Mouse (Mus musculus): ENCODE measurements around the gene Polk. TPM values are rescaled to one million over a fixed set of nuclear protein-coding genes. Genes with fewer than 3 reads are reported as not detected.

Polk gene
- polyA plus RNA-seq, 1 experiment from 2014 or later = 12.0 TPM

- Histone ChIP-seq H3K9ac (ENCODE audit: low read length) (no peak overlapping the region), H3K36me3 (ENCODE audit: control insufficient read depth, insufficient read depth, low read length) (peaks cover 7% of the 10 kb centered on the region; the same call in 1 of the 2 replicates), H3K4me2 (ENCODE audit: low read depth, low read length) (no peak overlapping the region), H3K9me3 (replicated peaks; ENCODE audit: control insufficient read depth, low read length) (no peaks in the 10 kb centered on the region), H3K27me3 (ENCODE audit: control insufficient read depth, insufficient read depth, low read length) (no peaks in the 10 kb centered on the region), H3K4me3 (replicated peaks; ENCODE audit: low read length) (no peak overlapping the region), H3K4me1 (ENCODE audit: control insufficient read depth, insufficient read depth, low read length) (no peaks in the 10 kb centered on the region), H3K27ac (ENCODE audit: low read length) (no peak overlapping the region)
- 83% methylated on average over 2 of the region's 2 CpGs for WGBS
- no peak for ATAC-seq (ENCODE audit: insufficient read depth, low FRiP score)
Observed at GRCm38 (mm10) chr13:96499891-96500290, 42.5 kb downstream of the Polk start.

- no peak overlapping the region for H3K4me2 ChIP-seq (ENCODE audit: low read depth, low read length)
- 81% methylated on average over 8 of the region's 8 CpGs for WGBS
- H3K9ac ChIP-seq (ENCODE audit: low read length) = no peak overlapping the region
- H3K9me3 ChIP-seq (replicated peaks; ENCODE audit: control insufficient read depth, low read length) = no peaks in the 10 kb centered on the region
- H3K4me1 ChIP-seq (ENCODE audit: control insufficient read depth, insufficient read depth, low read length) = no peaks in the 10 kb centered on the region
- no peaks in the 10 kb centered on the region for H3K27me3 ChIP-seq (ENCODE audit: control insufficient read depth, insufficient read depth, low read length)
- ATAC-seq (ENCODE audit: insufficient read depth, low FRiP score) = no peak
- H3K36me3 ChIP-seq (ENCODE audit: control insufficient read depth, insufficient read depth, low read length) = 0 out of 2 replicates have a peak, but pooled peaks cover 4% of the 10 kb centered on the region
- no peak overlapping the region for H3K27ac ChIP-seq (ENCODE audit: low read length)
- no peak overlapping the region for H3K4me3 ChIP-seq (replicated peaks; ENCODE audit: low read length)
Observed at GRCm38 (mm10) chr13:96496630-96497029, 45.7 kb downstream of the Polk start.

DNA sequence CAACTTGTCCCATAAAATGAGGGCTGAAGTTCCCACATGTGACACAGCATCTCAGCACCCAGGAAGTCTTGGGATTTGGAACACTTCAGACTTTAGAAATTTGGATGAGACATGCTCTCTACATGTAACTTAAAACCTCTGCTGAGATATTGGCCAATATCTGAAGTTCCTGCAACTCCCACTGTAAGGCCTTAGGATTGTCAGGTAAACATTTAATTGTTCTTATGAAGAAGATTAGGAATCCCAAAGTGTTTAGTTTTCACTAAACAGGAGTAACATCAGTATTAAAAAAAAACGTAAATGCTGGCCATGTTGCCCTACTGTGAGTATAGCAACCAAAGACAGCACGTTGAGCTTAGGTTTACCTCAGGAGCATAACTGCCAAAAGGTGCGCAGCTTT is 51.9 kb downstream of the Polk start, which contains the start of gene Gm17622:
Gm17622 (plus strand) TSS at position 301 of the 400 bp plus-strand sequence.
- 90% methylated on average over 3 of the region's 3 CpGs for WGBS
- no peak within 1 kb of the TSS for H3K9ac ChIP-seq (ENCODE audit: low read length)
- ATAC-seq (ENCODE audit: insufficient read depth, low FRiP score) = no peak
- no peak within 1 kb of the TSS for H3K27ac ChIP-seq (ENCODE audit: low read length)
- no peak within 1 kb of the TSS for H3K4me3 ChIP-seq (replicated peaks; ENCODE audit: low read length)
- no peaks in the 10 kb centered on the region; the same call in 1 of the 2 replicates for H3K9me3 ChIP-seq (replicated peaks; ENCODE audit: control insufficient read depth, low read length)
- H3K36me3 ChIP-seq (ENCODE audit: control insufficient read depth, insufficient read depth, low read length) = peaks cover 14% of the 10 kb centered on the region
- H3K27me3 ChIP-seq (ENCODE audit: control insufficient read depth, insufficient read depth, low read length) = no peaks in the 10 kb centered on the region
- no peak within 1 kb of the TSS for H3K4me2 ChIP-seq (ENCODE audit: low read depth, low read length)
- H3K4me1 ChIP-seq (ENCODE audit: control insufficient read depth, insufficient read depth, low read length) = no peaks in the 10 kb centered on the region

GRCm38 (mm10) chr13:96487968-96488367 is 54.4 kb downstream of the Polk start:
- H3K4me2 ChIP-seq (ENCODE audit: low read depth, low read length) = no peak overlapping the region
- H3K27me3 ChIP-seq (ENCODE audit: control insufficient read depth, insufficient read depth, low read length) = no peaks in the 10 kb centered on the region
- no peak overlapping the region for H3K27ac ChIP-seq (ENCODE audit: low read length)
- H3K4me1 ChIP-seq (ENCODE audit: control insufficient read depth, insufficient read depth, low read length) = no peaks in the 10 kb centered on the region
- H3K9ac ChIP-seq (ENCODE audit: low read length) = no peak overlapping the region
- 93% methylated on average over 6 of the region's 6 CpGs for WGBS
- no peak for ATAC-seq (ENCODE audit: insufficient read depth, low FRiP score)
- no peak overlapping the region for H3K4me3 ChIP-seq (replicated peaks; ENCODE audit: low read length)
- H3K36me3 ChIP-seq (ENCODE audit: control insufficient read depth, insufficient read depth, low read length) = peaks cover 17% of the 10 kb centered on the region
- H3K9me3 ChIP-seq (replicated peaks; ENCODE audit: control insufficient read depth, low read length) = no peaks in the 10 kb centered on the region; the same call in 1 of the 2 replicates

DNA sequence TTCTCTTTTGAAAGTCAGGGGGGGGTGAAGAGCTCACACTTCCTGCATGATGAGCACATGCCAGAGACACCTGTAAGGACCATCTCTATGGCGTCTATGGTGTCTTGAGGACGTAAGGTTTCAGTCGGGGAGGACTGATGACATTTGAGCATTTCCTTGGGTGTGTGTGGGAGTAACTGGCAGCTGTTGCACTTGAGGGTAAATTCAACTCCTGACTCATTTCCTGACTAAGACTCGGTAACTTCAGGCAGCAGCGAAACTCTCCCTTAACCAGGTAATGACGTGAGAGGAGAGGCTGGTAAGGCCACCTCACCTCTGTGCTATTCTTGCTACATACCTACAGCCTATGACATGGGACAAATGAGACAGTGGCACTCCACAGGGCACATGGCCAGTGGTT is 55.1 kb downstream of the Polk start:
- Histone ChIP-seq H3K4me2 (ENCODE audit: low read depth, low read length) (no peak overlapping the region), H3K9ac (ENCODE audit: low read length) (no peak overlapping the region), H3K36me3 (ENCODE audit: control insufficient read depth, insufficient read depth, low read length) (peaks cover 17% of the 10 kb centered on the region), H3K27ac (ENCODE audit: low read length) (no peak overlapping the region), H3K9me3 (replicated peaks; ENCODE audit: control insufficient read depth, low read length) (no peaks in the 10 kb centered on the region; the same call in 1 of the 2 replicates), H3K27me3 (ENCODE audit: control insufficient read depth, insufficient read depth, low read length) (no peaks in the 10 kb centered on the region), H3K4me3 (replicated peaks; ENCODE audit: low read length) (no peak overlapping the region), H3K4me1 (ENCODE audit: control insufficient read depth, insufficient read depth, low read length) (no peaks in the 10 kb centered on the region)
- ATAC-seq (ENCODE audit: insufficient read depth, low FRiP score) = no peak
- WGBS = 86% methylated on average over 6 of the region's 6 CpGs

- no peaks in the 10 kb centered on the region for H3K27me3 ChIP-seq (ENCODE audit: control insufficient read depth, insufficient read depth, low read length)
- 96% methylated on average over 1 of the region's 1 CpGs for WGBS
- H3K4me3 ChIP-seq (replicated peaks; ENCODE audit: low read length) = no peak overlapping the region
Observed at GRCm38 (mm10) chr13:96478991-96479390, 63.4 kb downstream of the Polk start.

GRCm38 (mm10) chr13:96477226-96477625 is 65.2 kb downstream of the Polk start:
- Histone ChIP-seq H3K36me3 (ENCODE audit: control insufficient read depth, insufficient read depth, low read length) (no peaks in the 10 kb centered on the region), H3K4me2 (ENCODE audit: low read depth, low read length) (no peak overlapping the region), H3K27me3 (ENCODE audit: control insufficient read depth, insufficient read depth, low read length) (no peaks in the 10 kb centered on the region), H3K4me3 (replicated peaks; ENCODE audit: low read length) (no peak overlapping the region), H3K4me1 (ENCODE audit: control insufficient read depth, insufficient read depth, low read length) (no peaks in the 10 kb centered on the region), H3K9me3 (replicated peaks; ENCODE audit: control insufficient read depth, low read length) (no peaks in the 10 kb centered on the region), H3K9ac (ENCODE audit: low read length) (no peak overlapping the region), H3K27ac (ENCODE audit: low read length) (no peak overlapping the region)
- WGBS = 71% methylated on average over 4 of the region's 4 CpGs
- ATAC-seq (ENCODE audit: insufficient read depth, low FRiP score) = no peak

More at GRCm38 (mm10) chr13:96478991-96479390, 63.4 kb downstream of the Polk start:
- no peak for ATAC-seq (ENCODE audit: insufficient read depth, low FRiP score)
- H3K36me3 ChIP-seq (ENCODE audit: control insufficient read depth, insufficient read depth, low read length) = no peaks in the 10 kb centered on the region
- no peaks in the 10 kb centered on the region for H3K9me3 ChIP-seq (replicated peaks; ENCODE audit: control insufficient read depth, low read length)
- no peak overlapping the region for H3K27ac ChIP-seq (ENCODE audit: low read length)
- no peak overlapping the region for H3K9ac ChIP-seq (ENCODE audit: low read length)
- no peaks in the 10 kb centered on the region for H3K4me1 ChIP-seq (ENCODE audit: control insufficient read depth, insufficient read depth, low read length)
- H3K4me2 ChIP-seq (ENCODE audit: low read depth, low read length) = no peak overlapping the region

GRCm38 (mm10) chr13:96470957-96471356 is 71.4 kb downstream of the Polk start, which contains the start of gene Ankdd1b:
TSS of gene Ankdd1b (minus strand) at chr13:96471198.
- ATAC-seq (ENCODE audit: insufficient read depth, low FRiP score) = peak; percentile 62; the same call in 1 of the 2 replicates
- Histone ChIP-seq H3K36me3 (ENCODE audit: control insufficient read depth, insufficient read depth, low read length) (no peaks in the 10 kb centered on the region), H3K4me2 (ENCODE audit: low read depth, low read length) (no peak within 1 kb of the TSS), H3K27ac (ENCODE audit: low read length) (peak within 1 kb of the TSS; percentile 50), H3K9me3 (replicated peaks; ENCODE audit: control insufficient read depth, low read length) (no peaks in the 10 kb centered on the region), H3K4me3 (replicated peaks; ENCODE audit: low read length) (no peak within 1 kb of the TSS), H3K4me1 (ENCODE audit: control insufficient read depth, insufficient read depth, low read length) (0 out of 2 replicates have a peak, but pooled peaks cover 3% of the 10 kb centered on the region), H3K27me3 (ENCODE audit: control insufficient read depth, insufficient read depth, low read length) (no peaks in the 10 kb centered on the region), H3K9ac (ENCODE audit: low read length) (no peak within 1 kb of the TSS)
- 77% methylated on average over 14 of the region's 14 CpGs for WGBS

GRCm38 (mm10) chr13:96470556-96470955 is 71.8 kb downstream of the Polk start:
- 44% methylated on average over 6 of the region's 6 CpGs for WGBS
- H3K27me3 ChIP-seq (ENCODE audit: control insufficient read depth, insufficient read depth, low read length) = no peaks in the 10 kb centered on the region
- peak overlapping the region; percentile 50 for H3K27ac ChIP-seq (ENCODE audit: low read length)
- 0 out of 2 replicates have a peak, but pooled peaks cover 3% of the 10 kb centered on the region for H3K4me1 ChIP-seq (ENCODE audit: control insufficient read depth, insufficient read depth, low read length)
- no peaks in the 10 kb centered on the region for H3K36me3 ChIP-seq (ENCODE audit: control insufficient read depth, insufficient read depth, low read length)
- no peaks in the 10 kb centered on the region for H3K9me3 ChIP-seq (replicated peaks; ENCODE audit: control insufficient read depth, low read length)
- no peak overlapping the region for H3K4me3 ChIP-seq (replicated peaks; ENCODE audit: low read length)
- no peak overlapping the region for H3K9ac ChIP-seq (ENCODE audit: low read length)
- H3K4me2 ChIP-seq (ENCODE audit: low read depth, low read length) = no peak overlapping the region
- ATAC-seq (ENCODE audit: insufficient read depth, low FRiP score) = peak; percentile 71

All from stomach, embryonic 16.5 days (tissue).